20 mouse cellular contexts compared by ENCODE assay signal in the genomic region with DNA sequence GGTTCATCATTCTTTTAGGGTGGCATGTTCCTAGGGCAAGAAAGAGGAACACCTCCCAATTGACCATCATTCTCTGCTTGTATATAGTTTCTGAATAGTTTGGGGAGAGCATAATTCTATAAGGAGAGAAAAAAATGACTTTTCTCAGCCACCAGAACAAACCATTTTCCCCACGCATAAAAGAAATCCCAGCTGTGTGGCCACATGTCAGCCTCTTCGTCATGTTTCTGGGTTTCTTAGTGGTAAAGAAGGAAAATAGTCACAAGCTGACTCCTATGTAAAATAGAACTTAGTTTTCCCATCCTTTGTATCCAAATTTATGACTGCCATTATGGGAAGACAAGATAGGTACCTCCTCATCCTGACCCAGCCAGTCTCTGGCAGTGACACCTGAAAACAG.
A peak's percentile ranks its signal among the peaks of the same experiment; 100 is the strongest.
DNase-seq lines count a peak whose midpoint lies in the region; ATAC-seq and TF ChIP-seq lines count a peak whose summit lies in the region.
"Had no signal": no experiment of that assay in that cellular context is flagged by ENCODE, and none has a peak within 500 bp of the region (broad histone marks: within the 10 kb centered on the region; RNA-seq: fewer than 3 reads in every experiment).

No protein-coding gene starts in this region.

- ATAC-seq in inflammation-experienced regulatory T-cells, adult 6 months, result no peak
- ATAC-seq: forebrain, embryonic 13.5 days; forebrain, embryonic 15.5 days had no signal

- peak overlapping the region; percentile 53; the same call in 1 of the 2 replicates for H3K27ac ChIP-seq in left cerebral cortex, adult 2 months
- H3K27ac ChIP-seq: embryonic facial prominence, embryonic 10.5 days; embryonic facial prominence, embryonic 12.5 days; forebrain, embryonic 13.5 days; forebrain, embryonic 15.5 days had no signal

- peak; percentile 28 to 52 for DNase-seq in frontal cortex, postnatal 36 days (ENCODE audit: low spot score in 2 of 2)
- DNase-seq in frontal cortex, postnatal 14 days (ENCODE audit: low spot score in 2 of 2), result no peak
- DNase-seq in left cerebral cortex, adult 2 months (ENCODE audit: extremely low spot score in 1 of 2, low spot score in 2 of 2), result peak in 1 of 2 experiments; percentile 25
- no peak for DNase-seq in left cerebral cortex, postnatal 4 days
- DNase-seq in right cerebral cortex, postnatal 25 days, result peak; percentile 23
- DNase-seq in right cerebral cortex, postnatal 36 days (ENCODE audit: low spot score in 2 of 2), result no peak
- DNase-seq in telencephalon, adult 2 months (ENCODE audit: low read depth, low spot score), result peak; percentile 64
- DNase-seq: adrenal gland, adult 2 months; adrenal gland, postnatal 10 days; adrenal gland, postnatal 25 days; cerebellum, adult 11-12 months; cerebellum, adult 2 months; cerebellum, adult 9-10 months; cerebellum, postnatal 10 days; cerebellum, postnatal 25 days had no signal

- intact Hi-C loops in left cerebral cortex, adult 2 months (cut with DNase I), result no loop called here
- intact Hi-C loops in left cerebral cortex, postnatal 4 days (cut with DNase I), result no loop called here

- no peak for TF ChIP-seq CTCF in left cerebral cortex, adult 2 months (IDR thresholded peaks at IDR 0.05)

- no peak overlapping the region for H3K4me3 ChIP-seq in left cerebral cortex, adult 2 months
- H3K4me3 ChIP-seq: embryonic facial prominence, embryonic 10.5 days; embryonic facial prominence, embryonic 12.5 days; forebrain, embryonic 13.5 days; forebrain, embryonic 15.5 days had no signal

Comparison
In these comparisons a context has a peak if more than half of its experiments do, and no peak if none do; other contexts are left out.
1. DNase-seq: peak in frontal cortex, postnatal 36 days (2 of 2), right cerebral cortex, postnatal 25 days (single experiment) and telencephalon, adult 2 months (single experiment); none in frontal cortex, postnatal 14 days (0 of 2), left cerebral cortex, postnatal 4 days (single experiment) and right cerebral cortex, postnatal 36 days (0 of 2).